Mouse (Mus musculus) ovary, adult 2 months (tissue): Measurements from ENCODE around the gene Angel2. TPM values are rescaled to one million over a fixed set of nuclear protein-coding genes. Genes with fewer than 3 reads are reported as not detected.

Experiments used
- polyA plus RNA-seq: library from polyadenylated mRNA; depleted of rRNA; stranded (reverse); fragments of >200 nt; gene quantifications from 2 replicates; pipeline ENCODE4 v1.2.3, GENCODE M21; 2012; rRNA removed

Angel2 gene
- 22.9 and 26.5 TPM in 2 replicates for polyA plus RNA-seq

DNA sequence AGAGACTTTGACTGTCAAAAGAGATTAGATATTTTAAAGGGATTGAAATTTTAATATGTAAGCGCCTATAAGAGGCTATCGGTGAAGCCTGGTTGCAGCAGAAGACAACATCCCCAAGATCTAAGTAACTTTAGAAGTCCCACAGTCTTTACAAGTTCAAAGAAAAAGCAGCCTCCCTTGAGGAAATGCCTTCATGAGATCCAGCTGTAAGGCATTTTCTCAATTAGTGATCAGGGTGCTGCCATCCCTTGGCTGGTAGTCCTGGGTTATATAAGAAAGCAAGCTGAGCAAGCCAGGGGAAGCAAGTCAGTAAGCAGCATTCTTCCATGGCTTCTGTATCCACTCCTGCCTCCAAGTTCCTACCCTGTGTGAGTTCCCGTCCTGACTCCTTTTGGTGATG lies at the start of gene Angel2:
Gene Angel2, plus strand, starts transcription at position 301 of the 400 bp plus-strand sequence.

GRCm38 (mm10) chr1:190911415-190912123 lies 13.3 kb upstream of the Angel2 start, which contains the start of gene Rps6kc1:
TSS of gene Rps6kc1 (minus strand) at chr1:190911770.

DNA sequence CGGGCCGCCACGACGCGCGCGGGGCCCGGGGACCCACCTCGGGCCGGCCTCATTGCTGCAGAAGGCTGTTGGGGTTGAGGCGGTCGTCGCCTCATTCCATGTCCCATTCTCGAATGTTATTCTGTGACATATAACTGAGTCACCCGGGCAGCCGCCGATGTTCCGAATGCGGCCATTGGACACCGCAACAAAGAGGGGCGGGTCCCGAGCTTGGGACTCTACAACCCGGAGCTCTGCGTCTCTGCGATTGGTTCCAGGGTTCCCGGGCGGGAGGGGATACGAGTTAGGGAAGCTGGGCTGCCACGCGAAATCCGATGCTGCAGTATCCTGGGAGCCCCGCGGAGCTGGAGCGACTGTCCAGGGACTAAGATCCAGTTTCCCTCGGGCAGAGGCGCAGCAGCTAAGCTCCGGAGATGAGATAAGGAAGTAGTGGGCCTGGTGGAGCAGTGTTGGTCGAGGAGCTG lies 54.2 kb downstream of the Angel2 start, which contains the start of gene Vash2:
Gene Vash2, minus strand, starts transcription at position 197 of the 464 bp plus-strand sequence.

Other genes with a start within 250 kb of the Angel2 start
- gene Rps6kc1, start 13.3 kb upstream of the Angel2 start, polyA plus RNA-seq, result 4.9 and 10.4 TPM in 2 replicates
- 7.7 and 8.2 TPM in 2 replicates for gene Vash2, start 54.2 kb downstream of the Angel2 start, polyA plus RNA-seq
- 42.1 and 52.6 TPM in 2 replicates for gene Flvcr1, start 101.0 kb downstream of the Angel2 start, polyA plus RNA-seq
- not detected in 2 replicates for gene Spata45, start 111.5 kb downstream of the Angel2 start, polyA plus RNA-seq
- gene Tatdn3, start 137.8 kb downstream of the Angel2 start, polyA plus RNA-seq, result 2.9 and 4.9 TPM in 2 replicates
- gene Nsl1, start 137.9 kb downstream of the Angel2 start, polyA plus RNA-seq, result 4.1 and 5.2 TPM in 2 replicates
- 7.4 and 9.7 TPM in 2 replicates for gene Batf3, start 172.7 kb downstream of the Angel2 start, polyA plus RNA-seq
- not detected in 2 replicates for gene Fam71a, start 239.7 kb downstream of the Angel2 start, polyA plus RNA-seq